Mouse (Mus musculus) erythroblast, adult 5-6 weeks (primary cell): ENCODE data around the gene Atxn2l. TPM values are rescaled to one million over a fixed set of nuclear protein-coding genes. Genes with fewer than 3 reads are reported as not detected.

Experiments
- ATAC-seq: replicated peaks from 2 replicates; pipeline ENCODE4 v1.8.0; 2016; ENCODE audit warnings: moderate number of reproducible peaks, mild to moderate bottlenecking, moderate TSS enrichment, inconsistent platforms; ENCODE audit not compliant: poor library complexity, low FRiP score, severe bottlenecking
- total RNA-seq, 2 experiments: library from RNA; stranded (forward) in 1 of 2; stranded (reverse) in 1 of 2; fragments of 150-400 nt in 1 of 2; fragments of 200-764, 138-1000 nt in 1 of 2; gene quantifications; 2 replicates each; pipeline versions ENCODE4 v1.2.3 to v1.2.4; 2015 to 2017; ENCODE audit warnings: low replicate concordance in 2 of 2

Atxn2l gene
- total RNA-seq, 2 experiments from 2014 or later = 28.8 to 35.2 TPM

DNA sequence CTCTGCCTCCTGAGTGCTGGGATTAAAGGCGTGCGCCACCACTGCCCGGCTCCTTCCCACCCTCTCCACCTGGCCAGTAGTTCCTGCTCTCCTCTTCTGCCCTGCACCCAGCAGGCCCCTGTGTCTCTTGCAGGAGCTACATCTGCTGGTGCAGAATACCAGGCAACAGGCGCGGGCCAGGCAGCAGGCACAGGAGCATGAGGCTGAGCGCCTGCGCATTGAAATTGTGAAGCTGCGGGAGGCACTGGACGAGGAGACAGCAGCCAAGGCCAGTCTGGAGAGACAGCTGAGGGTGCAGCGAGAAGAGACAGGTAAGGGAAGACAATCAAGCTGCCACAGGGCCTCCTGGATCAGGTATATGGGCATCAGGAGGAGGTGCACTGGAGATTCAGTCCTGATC lies 59.2 kb downstream of the Atxn2l start:
- no peak for ATAC-seq

Other genes with a start within 250 kb of the Atxn2l start
- gene Sbk1, start 230.8 kb downstream of the Atxn2l start, total RNA-seq (2015; ENCODE audit: low replicate concordance) = 0.77 and 1.0 TPM in 2 replicates
- gene Sbk1, start 230.8 kb downstream of the Atxn2l start, total RNA-seq (2017; ENCODE audit: low replicate concordance) = 0.56 and 0.77 TPM in 2 replicates
- gene Lat, start 133.9 kb downstream of the Atxn2l start, total RNA-seq (2015; ENCODE audit: low replicate concordance) = 1.9 and 2.3 TPM in 2 replicates
- 0.94 and 11.8 TPM in 2 replicates for gene Lat, start 133.9 kb downstream of the Atxn2l start, total RNA-seq (2017; ENCODE audit: low replicate concordance)
- 1.5 and 7.5 TPM in 2 replicates for gene Spns1, start 126.0 kb downstream of the Atxn2l start, total RNA-seq (2015; ENCODE audit: low replicate concordance)
- 1.7 and 2.5 TPM in 2 replicates for gene Spns1, start 126.0 kb downstream of the Atxn2l start, total RNA-seq (2017; ENCODE audit: low replicate concordance)
- 5.6 and 6.3 TPM in 2 replicates for gene Nfatc2ip, start 106.7 kb downstream of the Atxn2l start, total RNA-seq (2015; ENCODE audit: low replicate concordance)
- 9.8 and 17.8 TPM in 2 replicates for gene Nfatc2ip, start 106.7 kb downstream of the Atxn2l start, total RNA-seq (2017; ENCODE audit: low replicate concordance)
- not detected in 2 replicates for gene Cd19, start 88.5 kb downstream of the Atxn2l start, total RNA-seq (2015; ENCODE audit: low replicate concordance)
- gene Cd19, start 88.5 kb downstream of the Atxn2l start, total RNA-seq (2017; ENCODE audit: low replicate concordance) = 0.28 TPM in 1 of 2 replicates, not detected in the other
- gene Rabep2, start 74.7 kb downstream of the Atxn2l start, total RNA-seq (2015; ENCODE audit: low replicate concordance) = 2.3 and 2.9 TPM in 2 replicates
- 2.0 and 4.3 TPM in 2 replicates for gene Rabep2, start 74.7 kb downstream of the Atxn2l start, total RNA-seq (2017; ENCODE audit: low replicate concordance)
- gene Atp2a1, start 40.3 kb downstream of the Atxn2l start, total RNA-seq (2015; ENCODE audit: low replicate concordance) = not detected in 2 replicates
- gene Atp2a1, start 40.3 kb downstream of the Atxn2l start, total RNA-seq (2017; ENCODE audit: low replicate concordance) = not detected in 2 replicates
- gene Sh2b1, start 28.0 kb downstream of the Atxn2l start, total RNA-seq (2015; ENCODE audit: low replicate concordance) = 4.0 and 7.7 TPM in 2 replicates
- gene Sh2b1, start 28.0 kb downstream of the Atxn2l start, total RNA-seq (2017; ENCODE audit: low replicate concordance) = 6.6 and 19.6 TPM in 2 replicates
- gene Tufm, start 16.1 kb downstream of the Atxn2l start, total RNA-seq (2015; ENCODE audit: low replicate concordance) = 11.3 and 12.5 TPM in 2 replicates
- 7.3 and 8.2 TPM in 2 replicates for gene Tufm, start 16.1 kb downstream of the Atxn2l start, total RNA-seq (2017; ENCODE audit: low replicate concordance)
- 44.2 and 57.9 TPM in 2 replicates for gene Eif3c, start 63.0 kb upstream of the Atxn2l start, total RNA-seq (2015; ENCODE audit: low replicate concordance)
- gene Eif3c, start 63.0 kb upstream of the Atxn2l start, total RNA-seq (2017; ENCODE audit: low replicate concordance) = 79.4 and 87.0 TPM in 2 replicates
- 4.8 and 9.8 TPM in 2 replicates for gene Apobr, start 81.5 kb upstream of the Atxn2l start, total RNA-seq (2015; ENCODE audit: low replicate concordance)
- gene Apobr, start 81.5 kb upstream of the Atxn2l start, total RNA-seq (2017; ENCODE audit: low replicate concordance) = 9.3 and 9.5 TPM in 2 replicates
- gene Cln3, start 82.4 kb upstream of the Atxn2l start, total RNA-seq (2015; ENCODE audit: low replicate concordance) = 4.4 and 30.9 TPM in 2 replicates
- 9.1 and 9.9 TPM in 2 replicates for gene Cln3, start 82.4 kb upstream of the Atxn2l start, total RNA-seq (2017; ENCODE audit: low replicate concordance)
- gene Il27, start 91.5 kb upstream of the Atxn2l start, total RNA-seq (2015; ENCODE audit: low replicate concordance) = not detected in 2 replicates
- gene Il27, start 91.5 kb upstream of the Atxn2l start, total RNA-seq (2017; ENCODE audit: low replicate concordance) = not detected in 2 replicates
- gene Nupr1, start 127.4 kb upstream of the Atxn2l start, total RNA-seq (2015; ENCODE audit: low replicate concordance) = 10.4 and 11.9 TPM in 2 replicates
- gene Nupr1, start 127.4 kb upstream of the Atxn2l start, total RNA-seq (2017; ENCODE audit: low replicate concordance) = 5.9 and 9.0 TPM in 2 replicates
- gene Sgf29, start 145.9 kb upstream of the Atxn2l start, total RNA-seq (2015; ENCODE audit: low replicate concordance) = 33.6 and 37.9 TPM in 2 replicates
- 6.8 and 17.6 TPM in 2 replicates for gene Sgf29, start 145.9 kb upstream of the Atxn2l start, total RNA-seq (2017; ENCODE audit: low replicate concordance)
- not detected in 2 replicates for gene Sult1a1, start 173.0 kb upstream of the Atxn2l start, total RNA-seq (2015; ENCODE audit: low replicate concordance)
- gene Sult1a1, start 173.0 kb upstream of the Atxn2l start, total RNA-seq (2017; ENCODE audit: low replicate concordance) = 3.6 and 6.0 TPM in 2 replicates
- gene Bola2, start 192.0 kb upstream of the Atxn2l start, total RNA-seq (2015; ENCODE audit: low replicate concordance) = 4.8 and 13.4 TPM in 2 replicates
- gene Bola2, start 192.0 kb upstream of the Atxn2l start, total RNA-seq (2017; ENCODE audit: low replicate concordance) = 11.6 and 27.2 TPM in 2 replicates
- 0.19 and 1.9 TPM in 2 replicates for gene Slx1b, start 192.3 kb upstream of the Atxn2l start, total RNA-seq (2015; ENCODE audit: low replicate concordance)
- 0.42 and 1.4 TPM in 2 replicates for gene Slx1b, start 192.3 kb upstream of the Atxn2l start, total RNA-seq (2017; ENCODE audit: low replicate concordance)
- gene Coro1a, start 204.3 kb upstream of the Atxn2l start, total RNA-seq (2015; ENCODE audit: low replicate concordance) = 127 and 157 TPM in 2 replicates
- gene Coro1a, start 204.3 kb upstream of the Atxn2l start, total RNA-seq (2017; ENCODE audit: low replicate concordance) = 132 and 182 TPM in 2 replicates